In genomic region chr1:64993206-64993605, GRCm38 (mm10) we compare ENCODE assay signal across 21 mouse cellular contexts. TPM values are rescaled to one million over a fixed set of nuclear protein-coding genes. Genes with fewer than 3 reads are reported as not detected.
DNase-seq lines count a peak whose midpoint lies in the region; ATAC-seq and TF ChIP-seq lines count a peak whose summit lies in the region.
"Had no signal": no experiment of that assay in that cellular context is flagged by ENCODE, and none has a peak within 500 bp of the region (broad histone marks: within the 10 kb centered on the region; RNA-seq: fewer than 3 reads in every experiment).

No protein-coding gene starts in this region.

- peak; percentile 62; the same call in 1 of the 2 replicates for ATAC-seq in intestine, embryonic 16.5 days
- no peak for ATAC-seq in intestine, embryonic 15.5 days
- peak; percentile 78 for ATAC-seq in Patski
- ATAC-seq: forebrain, embryonic 13.5 days; midbrain, embryonic 13.5 days had no signal

- H3K27ac ChIP-seq in intestine, embryonic 16.5 days (ENCODE audit: low read length), result no peak overlapping the region
- no peak overlapping the region for H3K27ac ChIP-seq in intestine, embryonic 15.5 days
- H3K27ac ChIP-seq: forebrain, embryonic 13.5 days; hindbrain, embryonic 10.5 days; kidney, postnatal 0 days; limb, embryonic 10.5 days; macrophage; midbrain, embryonic 13.5 days had no signal

- POLR2A ChIA-PET in Patski (lab: Charles Lee), result no interaction called here

- CTCF ChIA-PET in Patski (lab: Charles Lee), result interaction anchor here (1.9 kb wide), 1 partner anchor 8 kb away, joined by 8 read pairs; no protein-coding TSS in a partner anchor

- DNase-seq in Patski (ENCODE audit: low read depth, low spot score), result no peak
- DNase-seq in cerebellum, adult 9-10 months, result peak; percentile 69
- no peak for DNase-seq in embryo, embryonic 10.5 days (ENCODE audit: low spot score)
- DNase-seq in frontal cortex, postnatal 36 days (ENCODE audit: low spot score in 2 of 2), result no peak
- no peak for DNase-seq in urinary bladder, adult 18-20 months (ENCODE audit: low spot score in 2 of 2)
- DNase-seq: adrenal gland, postnatal 10 days; lung, embryonic 14.5 days had no signal

- H3K36me3 ChIP-seq in intestine, embryonic 16.5 days (ENCODE audit: control insufficient read depth, insufficient read depth, low read length), result no peaks in the 10 kb centered on the region
- H3K36me3 ChIP-seq in intestine, embryonic 15.5 days, result no peaks in the 10 kb centered on the region
- H3K36me3 ChIP-seq in myocyte (ENCODE audit: control insufficient read depth, insufficient read depth), result no peaks in the 10 kb centered on the region
- H3K36me3 ChIP-seq: hindbrain, embryonic 10.5 days; limb, embryonic 10.5 days; midbrain, embryonic 13.5 days had no signal

- no peak for TF ChIP-seq CTCF in Patski (IDR thresholded peaks at IDR 0.05)

- H3K27me3 ChIP-seq in intestine, embryonic 16.5 days (replicated peaks; ENCODE audit: control insufficient read depth, insufficient read depth, low read length), result no peaks in the 10 kb centered on the region
- no peaks in the 10 kb centered on the region for H3K27me3 ChIP-seq in intestine, embryonic 15.5 days (replicated peaks)
- H3K27me3 ChIP-seq in Patski, result no peaks in the 10 kb centered on the region
- no peaks in the 10 kb centered on the region for H3K27me3 ChIP-seq in myocyte (ENCODE audit: control insufficient read depth, insufficient read depth, insufficient read length)
- H3K27me3 ChIP-seq: forebrain, embryonic 13.5 days; midbrain, embryonic 13.5 days had no signal

- in situ Hi-C loops in Patski (cut with MboI; ENCODE audit: low pct_unique_long_range_greater_than_20kb), result no loop called here

- no peak overlapping the region for H3K4me2 ChIP-seq in intestine, embryonic 16.5 days (ENCODE audit: low read depth, low read length)
- no peak overlapping the region for H3K4me2 ChIP-seq in intestine, embryonic 15.5 days (replicated peaks)
- peak overlapping the region; percentile 21 for H3K4me2 ChIP-seq in myocyte (ENCODE audit: low read depth)
- H3K4me2 ChIP-seq: forebrain, embryonic 13.5 days; liver, embryonic 11.5 days; lung, embryonic 14.5 days; midbrain, embryonic 13.5 days had no signal

- no peak overlapping the region for H3ac ChIP-seq in myocyte (ENCODE audit: control insufficient read depth, insufficient read length)

- H3K9ac ChIP-seq in intestine, embryonic 16.5 days (ENCODE audit: low read depth, low read length), result no peak overlapping the region
- no peak overlapping the region for H3K9ac ChIP-seq in intestine, embryonic 15.5 days
- H3K9ac ChIP-seq: forebrain, embryonic 13.5 days; lung, embryonic 14.5 days; midbrain, embryonic 13.5 days had no signal

- no peaks in the 10 kb centered on the region for H3K9me3 ChIP-seq in intestine, embryonic 16.5 days (ENCODE audit: control insufficient read depth, low read length)
- no peaks in the 10 kb centered on the region for H3K9me3 ChIP-seq in intestine, embryonic 15.5 days
- H3K9me3 ChIP-seq: forebrain, embryonic 13.5 days; hindbrain, embryonic 10.5 days; limb, embryonic 10.5 days; midbrain, embryonic 13.5 days had no signal

- TF ChIP-seq POLR2A in myocyte (IDR thresholded peaks at IDR 0.05; ENCODE audit: insufficient read length, low read depth), result no peak

- WGBS in intestine, embryonic 16.5 days, result 62% methylated on average over 4 of the region's 4 CpGs
- whole genome bisulfite sequencing in intestine, embryonic 15.5 days, result 59% methylated on average over 4 of the region's 4 CpGs

- H3K4me1 ChIP-seq in intestine, embryonic 16.5 days (ENCODE audit: control insufficient read depth, insufficient read depth, low read length), result no peaks in the 10 kb centered on the region
- H3K4me1 ChIP-seq in intestine, embryonic 15.5 days (replicated peaks), result no peaks in the 10 kb centered on the region
- H3K4me1 ChIP-seq: forebrain, embryonic 13.5 days; hindbrain, embryonic 10.5 days; limb, embryonic 10.5 days; midbrain, embryonic 13.5 days had no signal

- no peaks in the 10 kb centered on the region for H3K79me2 ChIP-seq in myocyte (ENCODE audit: control insufficient read depth, insufficient read depth)

- no peak overlapping the region for H3K4me3 ChIP-seq in intestine, embryonic 16.5 days (ENCODE audit: low read length)
- no peak overlapping the region for H3K4me3 ChIP-seq in intestine, embryonic 15.5 days (replicated peaks)
- H3K4me3 ChIP-seq in myocyte, result no peak overlapping the region
- H3K4me3 ChIP-seq: forebrain, embryonic 13.5 days; hindbrain, embryonic 10.5 days; limb, embryonic 10.5 days; midbrain, embryonic 13.5 days had no signal

TF ChIP-seq in myocyte, 11 proteins besides CTCF, POLR2A, EP300 and RAD21:
- TF ChIP-seq MAX (IDR thresholded peaks at IDR 0.05; ENCODE audit: low read depth) (no peak), USF1 (IDR thresholded peaks at IDR 0.05; ENCODE audit: low read depth) (no peak), TCF12 (IDR thresholded peaks at IDR 0.05; ENCODE audit: insufficient read depth, poor library complexity, severe bottlenecking) (no peak), E2F4 (IDR thresholded peaks at IDR 0.05; ENCODE audit: insufficient read depth) (no peak), CEBPB (IDR thresholded peaks at IDR 0.05; ENCODE audit: insufficient read depth, poor library complexity, severe bottlenecking) (no peak)

RNA-seq across cellular contexts. Expression of gene Plekhm3, which starts 36.6 kb away (rescaled TPM):
- 3.4 and 3.9 TPM in 2 replicates for polyA plus RNA-seq in intestine, embryonic 16.5 days (2015; fragmentation: Nextera tagmentation; extraction: Ambion mirVana)
- 4.7 and 5.9 TPM in 2 replicates for polyA plus RNA-seq in intestine, embryonic 15.5 days (2015; fragmentation: Nextera tagmentation; extraction: Ambion mirVana)
- polyA plus RNA-seq in Patski (2021) (10.2 TPM), myocyte (2012; fragmentation: generic; extraction: Trizol) (3.9 TPM)

RNA-seq across cellular contexts. Expression of gene Akr1cl, which starts 39.4 kb away (rescaled TPM):
- polyA plus RNA-seq in intestine, embryonic 16.5 days (2015; fragmentation: Nextera tagmentation; extraction: Ambion mirVana), result 0.11 and 1.4 TPM in 2 replicates
- 0.49 and 2.0 TPM in 2 replicates for polyA plus RNA-seq in intestine, embryonic 15.5 days (2015; fragmentation: Nextera tagmentation; extraction: Ambion mirVana)
- not detected for polyA plus RNA-seq in Patski (2021)
- polyA plus RNA-seq in myocyte (2012; fragmentation: generic; extraction: Trizol), result not detected
- polyA plus RNA-seq: liver, embryonic 11.5 days; macrophage had no signal

RNA-seq across cellular contexts. Expression of gene Cryge, which starts 57.7 kb away (rescaled TPM):
- polyA plus RNA-seq in intestine, embryonic 16.5 days (2015; fragmentation: Nextera tagmentation; extraction: Ambion mirVana), result not detected in 2 replicates
- polyA plus RNA-seq in intestine, embryonic 15.5 days (2015; fragmentation: Nextera tagmentation; extraction: Ambion mirVana), result not detected in 2 replicates
- polyA plus RNA-seq in Patski (2021), result not detected
- polyA plus RNA-seq in myocyte (2012; fragmentation: generic; extraction: Trizol), result not detected
- polyA plus RNA-seq: forebrain, embryonic 13.5 days; heart, embryonic 14.5 days; intestine, embryonic 14.5 days; limb, embryonic 10.5 days; liver, embryonic 11.5 days; lung, embryonic 14.5 days; macrophage; midbrain, embryonic 13.5 days; stomach, embryonic 16.5 days; thymus, postnatal 0 days had no signal
